Mouse (Mus musculus) pancreas, adult 10 weeks (tissue): ENCODE results near the gene Sema4d. TPM values are rescaled to one million over a fixed set of nuclear protein-coding genes. Genes with fewer than 3 reads are reported as not detected.

Experiments
- polyA plus RNA-seq: library from polyadenylated mRNA; stranded (reverse); fragments of 350-450 nt; fragmentation: Illumina TruSeq; extraction: RNeasy Lipid Tissue Mini Kit (QIAGEN cat#74804); gene quantifications from one replicate; pipeline ENCODE4 v1.2.3, GENCODE M21; 2015; ENCODE audit warnings: low read depth, low replicate concordance; ENCODE audit not compliant: insufficient read depth

Gene Sema4d
- polyA plus RNA-seq, result 1.00 TPM

GRCm38 (mm10) chr13:51793425-51793891, at the start of gene Sema4d:
Sema4d (minus strand) TSS chr13:51793747.

GRCm38 (mm10) chr13:51651408-51652064, 142.0 kb downstream of the Sema4d start, which contains the start of gene Secisbp2:
Secisbp2 (plus strand) TSS chr13:51651697.

GRCm38 (mm10) chr13:51644829-51645789, 148.4 kb downstream of the Sema4d start, which contains the start of gene Cks2:
Cks2 (plus strand) TSS chr13:51645232.

Other genes starting within 250 kb of the Sema4d start
- gene Shc3, start 224.3 kb downstream of the Sema4d start, polyA plus RNA-seq, result not detected
- gene Cks2, start 148.5 kb downstream of the Sema4d start, polyA plus RNA-seq, result not detected
- gene Secisbp2, start 142.1 kb downstream of the Sema4d start, polyA plus RNA-seq, result 7.4 TPM
- gene Gadd45g, start 52.9 kb upstream of the Sema4d start, polyA plus RNA-seq, result 19.5 TPM